Mouse (Mus musculus): Measurements from ENCODE around the gene Erg.

Erg gene

GRCm38 (mm10) chr16:95440334-95440733, 146.1 kb downstream of the Erg start:
- DNase-seq (ENCODE audit: extremely low spot score): no peak

GRCm38 (mm10) chr16:95439794-95440193, 146.6 kb downstream of the Erg start:
- DNase-seq (ENCODE audit: extremely low spot score): no peak

GRCm38 (mm10) chr16:95438848-95439540, 147.4 kb downstream of the Erg start:
- no peak for DNase-seq (ENCODE audit: extremely low spot score)

- DNase-seq (ENCODE audit: extremely low spot score): no peak
Observed at GRCm38 (mm10) chr16:95436611-95437010, 149.8 kb downstream of the Erg start.

- no peak for DNase-seq (ENCODE audit: extremely low spot score)
Observed at GRCm38 (mm10) chr16:95436051-95436450, 150.3 kb downstream of the Erg start.

- no peak for DNase-seq (ENCODE audit: extremely low spot score)
Observed at GRCm38 (mm10) chr16:95434434-95434833, 152.0 kb downstream of the Erg start.

GRCm38 (mm10) chr16:95432540-95432971, 153.8 kb downstream of the Erg start:
- DNase-seq (ENCODE audit: extremely low spot score): no peak

- DNase-seq (ENCODE audit: extremely low spot score): no peak
Observed at GRCm38 (mm10) chr16:95429851-95430250, 156.5 kb downstream of the Erg start.

GRCm38 (mm10) chr16:95428239-95428638, 158.2 kb downstream of the Erg start:
- DNase-seq (ENCODE audit: extremely low spot score): no peak

GRCm38 (mm10) chr16:95427512-95427911, 158.9 kb downstream of the Erg start:
- DNase-seq (ENCODE audit: extremely low spot score): no peak

- no peak for DNase-seq (ENCODE audit: extremely low spot score)
Observed at GRCm38 (mm10) chr16:95422658-95423073, 163.7 kb downstream of the Erg start.

GRCm38 (mm10) chr16:95421235-95421886, 165.0 kb downstream of the Erg start:
- DNase-seq (ENCODE audit: extremely low spot score): no peak

GRCm38 (mm10) chr16:95415921-95416320, 170.5 kb downstream of the Erg start:
- no peak for DNase-seq (ENCODE audit: extremely low spot score)

- DNase-seq (ENCODE audit: extremely low spot score): no peak
Observed at GRCm38 (mm10) chr16:95415372-95415771, 171.0 kb downstream of the Erg start.

GRCm38 (mm10) chr16:95413401-95413959, 172.9 kb downstream of the Erg start:
- no peak for DNase-seq (ENCODE audit: extremely low spot score)

- no peak for DNase-seq (ENCODE audit: extremely low spot score)
Observed at GRCm38 (mm10) chr16:95408096-95408495, 178.3 kb downstream of the Erg start.

- no peak for DNase-seq (ENCODE audit: extremely low spot score)
Observed at GRCm38 (mm10) chr16:95405496-95405895, 180.9 kb downstream of the Erg start.

GRCm38 (mm10) chr16:95403453-95403852, 182.9 kb downstream of the Erg start:
- no peak for DNase-seq (ENCODE audit: extremely low spot score)

GRCm38 (mm10) chr16:95401869-95402268, 184.5 kb downstream of the Erg start:
- no peak for DNase-seq (ENCODE audit: extremely low spot score)

- DNase-seq (ENCODE audit: extremely low spot score): no peak
Observed at GRCm38 (mm10) chr16:95398761-95399343, 187.5 kb downstream of the Erg start.

- DNase-seq (ENCODE audit: extremely low spot score): no peak
Observed at GRCm38 (mm10) chr16:95390787-95391186, 195.6 kb downstream of the Erg start.

GRCm38 (mm10) chr16:95388811-95389529, 197.4 kb downstream of the Erg start:
- no peak for DNase-seq (ENCODE audit: extremely low spot score)

All from embryo, embryonic 9.5 days (tissue).